ENCODE assay signal across 21 mouse cellular contexts in the genomic region with DNA sequence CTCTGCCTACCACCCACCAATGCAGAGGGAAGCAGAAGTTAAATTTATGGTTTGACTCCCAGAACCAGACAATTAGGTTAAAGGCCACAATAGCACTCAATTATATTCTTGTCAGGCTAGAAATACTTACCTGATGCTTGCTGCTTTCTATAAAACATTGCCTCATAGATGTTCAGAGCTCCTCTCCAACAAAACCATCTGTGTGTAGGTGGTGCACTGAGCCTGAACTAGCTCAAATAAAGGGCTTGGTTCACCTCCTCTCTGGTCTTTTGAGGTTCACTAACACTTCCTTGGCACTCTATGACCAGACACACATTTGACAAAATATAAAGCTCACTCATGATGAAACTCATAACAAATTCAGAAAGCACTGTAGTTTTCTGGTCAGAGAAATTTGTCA. TPM values are rescaled to one million over a fixed set of nuclear protein-coding genes. Genes with fewer than 3 reads are reported as not detected.
DNase-seq lines count a peak whose midpoint lies in the region; TF ChIP-seq lines count a peak whose summit lies in the region.
"Had no signal": no experiment of that assay in that cellular context is flagged by ENCODE, and none has a peak within 500 bp of the region (broad histone marks: within the 10 kb centered on the region; RNA-seq: fewer than 3 reads in every experiment).

No protein-coding gene starts in this region.

- no peak for TF ChIP-seq CTCF in layer of hippocampus, adult 2 months (conservative IDR thresholded peaks at IDR 0.05)

- H3K27ac ChIP-seq in layer of hippocampus, adult 2 months, result peak overlapping the region; percentile 47
- H3K27ac ChIP-seq: forebrain, embryonic 10.5 days; forebrain, embryonic 13.5 days; hindbrain, embryonic 10.5 days; hindbrain, embryonic 13.5 days had no signal

- no peak overlapping the region for H3K4me3 ChIP-seq in layer of hippocampus, adult 2 months
- H3K4me3 ChIP-seq: forebrain, embryonic 10.5 days; forebrain, embryonic 13.5 days; hindbrain, embryonic 10.5 days; hindbrain, embryonic 13.5 days had no signal

- DNase-seq in embryo, embryonic 11 days, result peak; percentile 4
- DNase-seq in embryo, embryonic 9.5 days (ENCODE audit: extremely low spot score), result no peak
- DNase-seq in layer of hippocampus, adult 2 months (ENCODE audit: low spot score in 2 of 2), result no peak
- DNase-seq in layer of hippocampus, postnatal 25 days (ENCODE audit: extremely low spot score in 1 of 2, low spot score in 1 of 2), result no peak
- DNase-seq in forelimb bud, embryonic 11.5 days (ENCODE audit: low read depth, low spot score), result peak; percentile 16
- DNase-seq in ovary, postnatal 14 days (ENCODE audit: low spot score), result no peak
- DNase-seq in liver, result no peak
- DNase-seq: adrenal gland, postnatal 10 days; adrenal gland, postnatal 36 days; B cell, adult 2 months; cerebellum, adult 11 months; cerebellum, adult 2 months; cerebellum, postnatal 10 days; cerebellum, postnatal 36 days; gastrocnemius, postnatal 10 days; gastrocnemius, postnatal 36 days; heart, postnatal 36 days had no signal

RNA-seq across cellular contexts. Expression of gene Gm6685, which starts 36.2 kb away (rescaled TPM):
- total RNA-seq in layer of hippocampus, adult 2 months (2021), result 1 to 10 TPM; 6.1 TPM
- 1 to 10 TPM; 5.1 to 6.8 TPM for total RNA-seq in layer of hippocampus, postnatal 25 days (2021)

Comparison
In these comparisons a context has a peak if more than half of its experiments do, and no peak if none do; other contexts are left out.
1. DNase-seq: peak in embryo, embryonic 11 days (single experiment) and forelimb bud, embryonic 11.5 days (single experiment); none in embryo, embryonic 9.5 days (single experiment), layer of hippocampus, adult 2 months (0 of 2), layer of hippocampus, postnatal 25 days (0 of 2), ovary, postnatal 14 days (single experiment) and liver (single experiment).